Mouse (Mus musculus) duodenum, adult 2 months (tissue): Measurements from ENCODE around the gene Sf3b3. TPM values are rescaled to one million over a fixed set of nuclear protein-coding genes. Genes with fewer than 3 reads are reported as not detected.

Experiments used
- polyA plus RNA-seq: library from polyadenylated mRNA; depleted of rRNA; stranded (reverse); fragments of >200 nt; gene quantifications from 2 replicates; pipeline ENCODE4 v1.2.3, GENCODE M21; 2012; ENCODE audit warnings: low replicate concordance; rRNA removed

Sf3b3 gene
- polyA plus RNA-seq: 7.9 and 12.4 TPM in 2 replicates

DNA sequence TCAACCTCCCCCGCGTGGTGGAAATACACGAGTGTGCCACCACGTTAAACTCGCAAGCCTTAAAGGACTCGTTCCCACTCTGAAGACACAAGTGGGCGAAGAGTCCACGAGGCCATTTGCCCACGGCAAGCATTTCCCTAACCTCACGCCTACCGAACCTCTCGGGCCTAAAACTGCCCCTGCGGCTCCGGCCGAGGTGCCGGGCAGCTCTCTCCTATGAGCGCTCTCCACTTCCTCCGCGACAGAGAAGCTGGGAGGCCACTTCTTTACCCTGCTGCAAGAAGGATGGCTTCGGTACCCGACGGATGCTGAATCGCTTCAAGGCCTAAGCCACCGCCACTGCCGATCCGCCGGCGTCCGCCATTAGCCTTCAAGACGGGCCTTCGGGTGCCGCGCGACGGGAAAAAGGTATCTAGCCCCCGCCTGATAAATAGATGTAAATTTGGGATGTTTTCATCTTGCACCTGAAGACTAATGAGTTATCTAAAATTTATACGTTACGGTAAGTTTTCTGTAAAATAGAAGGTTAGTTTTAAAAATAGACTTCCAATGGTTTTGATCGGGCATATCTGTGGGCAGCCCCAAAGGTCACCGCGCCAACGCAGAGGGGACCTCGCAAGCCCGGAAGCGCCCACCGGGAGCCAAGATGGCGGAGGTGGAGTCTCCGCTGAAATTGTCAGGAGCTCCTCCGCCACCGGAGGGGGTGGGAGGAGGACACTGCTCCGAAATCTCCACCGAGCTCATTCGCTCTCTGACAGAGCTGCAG, at the start of gene Sf3b3, which contains the start of gene Cog4:
Sf3b3 (minus strand) TSS at position 383 of the 766 bp plus-strand sequence.
Cog4 (plus strand) TSS at position 196 of the 766 bp plus-strand sequence.

DNA sequence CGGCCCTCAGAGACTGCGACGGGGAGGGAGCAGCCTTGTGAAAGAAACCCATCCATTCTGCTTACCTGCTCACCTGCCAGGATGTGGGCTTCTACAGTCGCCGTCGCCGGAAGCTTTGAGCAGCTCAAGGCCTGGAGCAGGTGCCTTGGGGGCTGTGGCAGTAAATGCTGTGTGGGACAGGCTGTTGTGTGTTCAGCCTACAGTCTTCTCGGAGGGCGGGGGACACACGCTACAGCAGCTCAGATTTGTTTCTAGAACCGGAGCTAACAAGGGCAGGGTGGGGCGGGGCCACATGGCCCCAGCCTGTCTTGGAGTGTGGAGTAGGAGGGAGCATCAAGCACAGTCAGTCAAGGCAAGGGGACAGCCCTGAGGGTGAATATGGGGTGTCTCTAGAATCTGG, 40.9 kb downstream of the Sf3b3 start, which contains the start of gene Il34:
Il34 (minus strand) TSS at position 256 of the 400 bp plus-strand sequence.

Other genes with a start within 250 kb of the Sf3b3 start
- gene Vac14, start 228.2 kb downstream of the Sf3b3 start, polyA plus RNA-seq: 25.2 and 26.4 TPM in 2 replicates
- 15.4 and 29.1 TPM in 2 replicates for gene Mtss1l, start 125.3 kb downstream of the Sf3b3 start, polyA plus RNA-seq
- 18.2 and 27.3 TPM in 2 replicates for gene Il34, start 40.9 kb downstream of the Sf3b3 start, polyA plus RNA-seq
- gene Cog4, start 187 bp downstream of the Sf3b3 start, polyA plus RNA-seq: 15.1 and 20.0 TPM in 2 replicates
- 21.9 and 35.1 TPM in 2 replicates for gene Fuk, start 55.7 kb upstream of the Sf3b3 start, polyA plus RNA-seq
- gene St3gal2, start 73.1 kb upstream of the Sf3b3 start, polyA plus RNA-seq: 3.6 and 5.6 TPM in 2 replicates
- 4.9 and 13.8 TPM in 2 replicates for gene Ddx19a, start 151.0 kb upstream of the Sf3b3 start, polyA plus RNA-seq
- gene Ddx19b, start 185.0 kb upstream of the Sf3b3 start, polyA plus RNA-seq: 0.46 and 1.3 TPM in 2 replicates
- gene Aars, start 186.4 kb upstream of the Sf3b3 start, polyA plus RNA-seq: 14.0 and 14.7 TPM in 2 replicates
- 17.3 and 43.6 TPM in 2 replicates for gene Exosc6, start 209.6 kb upstream of the Sf3b3 start, polyA plus RNA-seq
- not detected in 2 replicates for gene Clec18a, start 245.6 kb upstream of the Sf3b3 start, polyA plus RNA-seq
- 0.72 and 5.9 TPM in 2 replicates for gene Pdpr, start 247.8 kb upstream of the Sf3b3 start, polyA plus RNA-seq